Mouse (Mus musculus) embryo, embryonic 10.5 days (tissue): ENCODE measurements around the gene Rragd.

ENCODE experiments used
- DNase-seq: peaks from one replicate; pipeline ENCODE4 v3.0.0-alpha.2; 2015; ENCODE audit warnings: low spot score

The Rragd gene

GRCm38 (mm10) chr4:33049601-33050000, 66.8 kb downstream of the Rragd start:
- DNase-seq = no peak

DNA sequence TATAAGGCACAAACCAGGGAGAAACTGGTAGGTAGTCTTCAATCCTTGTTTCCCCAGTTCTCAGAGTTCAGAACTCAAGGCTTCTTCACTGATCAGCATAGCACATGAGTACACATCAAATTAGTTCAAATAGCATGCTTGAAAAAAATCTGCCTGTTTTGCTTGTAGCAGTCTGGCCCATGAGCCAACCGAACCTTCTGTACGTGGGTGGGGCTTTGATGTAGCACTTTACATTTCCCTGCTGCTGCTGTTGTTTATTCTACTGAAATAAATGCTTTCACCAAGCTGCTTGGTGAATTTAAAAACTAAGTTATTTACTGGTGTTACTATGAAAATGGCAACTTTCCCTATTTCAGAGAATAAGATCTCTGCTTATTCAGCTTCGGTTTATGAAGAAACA, 69.2 kb downstream of the Rragd start:
- no peak for DNase-seq

- peak; percentile 22 for DNase-seq
Observed at GRCm38 (mm10) chr4:33052650-33053049, 69.8 kb downstream of the Rragd start.

GRCm38 (mm10) chr4:33054426-33054825, 71.6 kb downstream of the Rragd start:
- DNase-seq = no peak

DNA sequence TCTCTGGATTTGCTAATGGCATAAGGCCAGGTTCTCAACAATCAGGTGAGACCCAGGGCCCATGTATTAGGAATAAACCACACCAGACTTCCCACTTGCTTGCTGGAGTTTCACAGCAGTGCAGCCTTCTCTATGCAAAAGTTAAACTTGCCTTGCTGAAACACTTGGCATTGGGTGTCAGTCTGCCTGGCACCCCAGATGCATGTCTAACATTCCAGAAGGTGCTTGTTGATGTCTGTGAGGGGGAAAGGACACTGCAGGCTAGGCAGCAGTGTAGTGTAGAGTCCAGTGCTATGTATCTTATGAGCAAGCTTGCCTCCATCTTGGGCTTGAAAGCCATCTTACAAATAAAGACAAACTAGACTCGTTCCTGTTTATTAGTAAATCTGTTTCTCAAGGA, 73.5 kb downstream of the Rragd start:
- no peak for DNase-seq

DNA sequence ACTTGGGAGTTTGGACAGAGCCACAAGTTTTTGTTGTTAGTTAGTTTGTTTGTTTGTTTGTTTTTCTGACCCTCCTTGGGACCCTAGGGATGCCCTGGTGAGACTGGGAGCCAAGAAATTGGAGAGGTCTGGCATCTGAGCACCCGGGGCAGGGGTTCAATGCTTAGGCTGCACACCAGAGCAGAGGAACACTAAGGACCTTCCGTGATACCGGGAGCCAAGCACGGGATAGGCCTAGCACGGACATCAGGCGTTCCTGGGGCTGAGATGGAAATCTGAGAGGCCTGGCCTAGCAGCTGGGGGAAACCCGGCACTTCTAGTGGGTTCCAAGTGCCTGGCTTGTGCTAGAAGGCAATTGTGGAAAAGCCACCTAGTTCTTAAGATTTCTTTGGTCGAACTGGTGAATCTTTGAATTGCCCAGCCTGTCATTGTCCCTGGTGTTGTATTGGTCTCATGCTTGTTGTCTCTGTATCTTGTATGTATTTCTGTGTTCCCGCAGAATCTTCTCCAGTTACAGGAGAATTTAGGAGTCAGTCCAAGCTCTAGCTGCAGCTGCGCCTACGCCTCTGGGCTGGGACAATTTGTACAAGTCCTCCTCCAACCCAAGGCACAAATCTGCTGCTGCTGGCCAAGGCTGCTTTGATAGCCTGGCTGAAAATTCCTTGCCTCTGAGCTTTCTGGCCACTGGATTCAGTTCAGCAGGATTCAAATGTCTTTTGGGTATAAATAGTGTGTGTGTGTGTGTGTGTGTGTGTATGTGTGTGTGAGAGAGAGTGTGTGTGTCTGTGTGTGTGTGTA, 75.3 kb downstream of the Rragd start:
- DNase-seq = no peak

GRCm38 (mm10) chr4:33061158-33061557, 78.3 kb downstream of the Rragd start:
- DNase-seq = no peak

- DNase-seq = no peak
Observed at GRCm38 (mm10) chr4:33062981-33063380, 80.1 kb downstream of the Rragd start, which contains the start of gene Gabrr2. Gene Gabrr2 (plus strand): TSS chr4:33062999.

DNA sequence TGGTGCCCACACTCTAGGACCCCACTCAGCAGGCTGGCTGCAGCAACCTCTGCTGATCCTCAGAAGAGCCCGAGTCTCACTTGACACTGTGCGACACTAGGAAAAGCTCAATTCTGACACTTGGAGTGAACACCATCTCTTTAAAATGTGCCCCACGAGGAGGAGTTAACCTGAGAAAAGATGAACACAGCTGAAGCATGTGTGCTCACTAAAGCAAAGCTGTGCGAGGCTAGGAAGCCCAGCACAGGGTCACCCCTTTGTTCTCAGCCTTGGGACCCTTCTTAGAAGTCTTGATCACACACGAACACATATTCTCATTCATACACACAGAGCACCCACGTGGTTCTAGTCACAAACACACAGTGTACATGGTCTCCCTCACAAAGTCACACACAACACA, 82.1 kb downstream of the Rragd start:
- DNase-seq = no peak

- no peak for DNase-seq
Observed at GRCm38 (mm10) chr4:33066223-33066960, 83.6 kb downstream of the Rragd start.

DNA sequence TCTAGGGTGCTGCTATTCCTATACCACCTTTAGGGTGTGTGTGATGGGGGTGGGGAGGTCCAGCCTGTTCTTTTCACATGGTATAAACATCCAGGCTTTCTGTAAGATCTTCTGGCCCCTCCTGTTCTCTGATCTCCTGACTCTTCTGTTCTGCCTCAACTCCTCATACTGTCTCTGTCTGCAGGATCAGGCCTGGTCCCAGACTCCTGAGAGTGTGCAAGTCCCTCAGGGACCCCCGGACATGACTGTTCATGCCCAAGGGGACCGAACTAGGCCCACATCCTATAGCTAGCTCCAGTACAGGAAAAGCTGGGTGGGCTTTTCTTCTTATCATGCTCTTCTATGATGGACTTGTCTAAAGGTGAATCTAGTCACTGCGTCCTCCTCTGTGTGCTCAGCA, 84.5 kb downstream of the Rragd start:
- DNase-seq = no peak

DNA sequence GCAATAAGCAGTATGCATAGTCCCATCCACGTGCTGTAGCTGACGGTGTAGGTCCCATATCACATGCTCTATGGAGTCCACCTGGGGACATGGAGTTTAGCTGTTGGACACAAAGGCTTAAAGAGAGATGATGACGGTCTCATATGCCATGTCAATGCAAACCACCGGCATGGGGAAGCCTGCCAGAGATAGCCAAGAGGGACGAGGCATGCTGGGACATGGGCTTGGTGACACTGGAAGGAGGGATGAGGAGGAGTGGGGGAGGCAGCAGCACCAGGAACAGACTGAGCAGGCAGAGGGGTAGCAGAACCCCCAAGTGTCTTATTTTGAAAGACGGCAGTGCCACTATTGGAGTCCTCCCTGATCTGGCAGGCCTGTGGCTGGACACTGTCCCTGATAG, 85.0 kb downstream of the Rragd start:
- DNase-seq = no peak

GRCm38 (mm10) chr4:33068894-33069293, 86.1 kb downstream of the Rragd start:
- no peak for DNase-seq

DNA sequence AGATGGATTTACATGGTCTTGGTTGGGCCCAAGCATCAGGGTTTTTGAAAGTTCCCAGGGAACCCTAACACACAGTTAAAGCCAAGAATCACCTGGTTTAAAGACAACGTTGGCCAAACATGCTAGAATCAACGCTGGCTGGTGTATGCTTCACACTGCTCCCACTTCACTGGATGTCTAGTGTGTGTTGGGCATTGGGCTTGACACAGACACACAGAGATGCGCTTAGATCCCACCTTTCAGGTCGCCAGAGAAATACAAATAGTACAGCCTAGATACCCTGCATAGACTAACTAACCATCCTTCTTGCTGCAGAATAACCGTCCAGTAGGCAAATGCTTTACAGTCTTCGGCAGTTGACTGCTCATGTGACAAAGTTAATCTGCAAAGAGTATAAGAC, 87.5 kb downstream of the Rragd start:
- no peak for DNase-seq

DNA sequence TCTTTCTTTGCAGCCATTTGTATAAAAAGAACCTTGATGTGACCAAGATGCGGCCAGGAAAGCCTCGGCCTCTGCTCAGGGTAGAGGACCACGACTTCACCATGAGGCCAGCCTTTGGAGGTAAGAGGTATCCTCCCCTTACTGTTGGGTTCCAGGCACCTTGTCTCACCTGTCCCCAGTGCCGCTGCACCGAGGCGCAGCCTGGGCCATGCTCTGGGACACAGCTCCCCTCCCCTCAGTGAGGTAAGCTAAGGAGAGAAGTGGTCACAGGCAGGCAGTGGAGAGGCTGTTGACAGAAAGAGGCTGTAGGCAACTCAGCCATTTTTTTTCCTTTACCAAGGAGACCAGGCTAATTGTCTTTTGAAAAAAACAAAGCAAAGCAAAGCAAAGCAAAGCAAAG, 88.5 kb downstream of the Rragd start:
- no peak for DNase-seq
